ENCODE assay signal across 8 mouse cellular contexts in the genomic region with DNA sequence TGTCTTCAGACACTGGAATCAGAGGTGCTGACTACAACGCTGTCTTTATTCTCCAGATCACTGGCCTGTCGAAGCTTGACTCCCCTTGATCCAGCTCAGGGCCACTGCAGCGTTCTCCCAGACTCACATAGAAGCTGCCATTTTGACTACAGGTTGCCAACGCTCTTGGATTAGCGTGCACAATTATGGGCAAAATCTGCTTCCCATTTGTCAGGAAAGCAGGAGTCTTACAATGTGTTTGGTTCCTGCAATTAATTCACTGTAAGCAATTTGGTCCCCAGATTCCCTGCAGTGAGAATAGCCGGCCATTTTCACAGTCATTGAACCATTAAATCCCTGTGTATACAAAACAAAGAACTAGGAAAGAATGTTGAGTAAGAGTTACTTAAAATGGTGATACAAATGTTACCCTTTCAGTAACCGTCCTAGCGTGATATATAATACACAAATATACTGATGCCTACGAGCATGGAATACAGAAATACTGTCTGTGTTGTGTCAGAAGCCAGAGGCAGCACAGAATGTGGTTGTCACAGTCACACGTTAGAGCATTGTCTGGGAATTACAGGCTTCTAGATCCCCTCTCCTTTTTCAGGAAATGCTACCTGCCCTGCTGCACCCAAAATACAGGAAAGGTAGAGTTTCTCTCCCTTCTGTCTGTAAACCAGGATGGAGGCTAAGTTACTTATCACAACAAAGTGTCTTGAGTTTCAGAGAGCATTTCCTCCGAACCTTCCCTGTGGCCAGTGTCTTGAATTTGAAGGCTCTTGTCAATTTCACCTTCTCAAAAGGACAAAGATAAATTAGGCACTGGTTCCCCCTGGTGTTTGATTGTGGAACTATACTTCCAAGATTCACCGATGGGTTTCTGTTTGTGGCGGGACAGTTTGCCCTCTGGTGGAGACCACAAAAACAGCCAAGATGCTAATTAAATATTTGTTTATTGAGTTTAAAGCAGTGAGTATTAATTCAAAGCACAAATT. TPM values are rescaled to one million over a fixed set of nuclear protein-coding genes. Genes with fewer than 3 reads are reported as not detected.
A peak's percentile ranks its signal among the peaks of the same experiment; 100 is the strongest.
DNase-seq lines count a peak whose midpoint lies in the region.

No protein-coding gene starts in this region.

- intact Hi-C loops in heart, postnatal 36 days (cut with DNase I) = loop anchor here (1.0 to 10.0 kb wide), 6 partner anchors 63 to 437 kb away; a partner anchor contains a TSS

- peak; percentile 86 for DNase-seq in Muller cell, postnatal 12 days (ENCODE audit: inconsistent ontology term)
- DNase-seq in c-Kit-negative CD71-positive TER-119-positive erythroid progenitor cells, embryonic 14.5 days (ENCODE audit: low read depth, low spot score) = peak; percentile 13
- DNase-seq in fibroblast of lung, adult 2 months (ENCODE audit: low read depth) = peak; percentile 88
- peak; percentile 74 to 84 for DNase-seq in heart, postnatal 36 days
- DNase-seq in layer of hippocampus, adult 9-10 months (ENCODE audit: low spot score) = peak; percentile 99
- DNase-seq in lung, postnatal 25 days (ENCODE audit: low spot score) = peak; percentile 95
- peak; percentile 95 for DNase-seq in retina, postnatal 1 day
- peak; percentile 42 to 69 for DNase-seq in urinary bladder, postnatal 4 days (ENCODE audit: low spot score in 2 of 2)

RNA-seq across cellular contexts. Expression of a gene that starts 34.0 kb away (rescaled TPM):
- 10 to 100 TPM; 21.7 to 24.2 TPM for total RNA-seq in heart, postnatal 36 days (2021)

Comparison
In these comparisons a context has a peak if more than half of its experiments do, and no peak if none do; other contexts are left out.
1. Peak in every context shown above with its lines: DNase-seq.
2. DNase-seq: peak in every context shown above with its lines; median percentile 99 in layer of hippocampus, adult 9-10 months; 95 in lung, postnatal 25 days; 95 in retina, postnatal 1 day; 88 in fibroblast of lung, adult 2 months; 86 in Muller cell, postnatal 12 days; 79 in heart, postnatal 36 days; 56 in urinary bladder, postnatal 4 days; 13 in c-Kit-negative CD71-positive TER-119-positive erythroid progenitor cells, embryonic 14.5 days.